8 mouse cellular contexts compared by ENCODE assay signal in genomic region chr1:189080797-189081196, GRCm38 (mm10).
A peak's percentile ranks its signal among the peaks of the same experiment; 100 is the strongest.
DNase-seq lines count a peak whose midpoint lies in the region; ATAC-seq lines count a peak whose summit lies in the region.

No protein-coding gene starts in this region.

- no peaks in the 10 kb centered on the region for H3K4me1 ChIP-seq in embryonic facial prominence, embryonic 11.5 days (ENCODE audit: control insufficient read depth, insufficient read depth, low read length)
- H3K4me1 ChIP-seq in heart, embryonic 11.5 days (ENCODE audit: control insufficient read depth, insufficient read depth, low read length): no peaks in the 10 kb centered on the region
- H3K4me1 ChIP-seq in kidney, embryonic 14.5 days (ENCODE audit: control insufficient read depth, insufficient read depth, low read length): no peaks in the 10 kb centered on the region
- no peaks in the 10 kb centered on the region for H3K4me1 ChIP-seq in liver, embryonic 13.5 days (replicated peaks)
- H3K4me1 ChIP-seq in neural tube, embryonic 12.5 days: no peaks in the 10 kb centered on the region

- DNase-seq in B cell, adult 2 months: peak; percentile 59 to 65
- peak; percentile 76 for DNase-seq in adrenal gland, postnatal 10 days
- peak; percentile 76 for DNase-seq in embryonic facial prominence, embryonic 11.5 days (ENCODE audit: low spot score)
- DNase-seq in liver, embryonic 13.5 days: peak; percentile 6
- peak; percentile 17 to 45 for DNase-seq in urinary bladder, postnatal 36 days (ENCODE audit: low spot score in 2 of 2)

- H3K27ac ChIP-seq in embryonic facial prominence, embryonic 11.5 days (replicated peaks; ENCODE audit: low read depth, low read length): no peak overlapping the region
- H3K27ac ChIP-seq in heart, embryonic 11.5 days (ENCODE audit: low read depth, low read length): no peak overlapping the region
- no peak overlapping the region for H3K27ac ChIP-seq in kidney, embryonic 14.5 days (ENCODE audit: low read depth, low read length)
- H3K27ac ChIP-seq in liver, embryonic 13.5 days: no peak overlapping the region
- no peak overlapping the region for H3K27ac ChIP-seq in neural tube, embryonic 12.5 days

- no peaks in the 10 kb centered on the region for H3K9me3 ChIP-seq in embryonic facial prominence, embryonic 11.5 days (replicated peaks; ENCODE audit: control insufficient read depth, low read length)
- H3K9me3 ChIP-seq in heart, embryonic 11.5 days (replicated peaks; ENCODE audit: control insufficient read depth, low read length): 0 out of 2 replicates have a peak, but pooled peaks cover 4% of the 10 kb centered on the region
- H3K9me3 ChIP-seq in kidney, embryonic 14.5 days (ENCODE audit: control insufficient read depth, low read length): no peaks in the 10 kb centered on the region
- no peaks in the 10 kb centered on the region for H3K9me3 ChIP-seq in liver, embryonic 13.5 days (replicated peaks)
- H3K9me3 ChIP-seq in neural tube, embryonic 12.5 days: 0 out of 2 replicates have a peak, but pooled peaks cover 7% of the 10 kb centered on the region

- H3K9ac ChIP-seq in embryonic facial prominence, embryonic 11.5 days (replicated peaks; ENCODE audit: low read length): no peak overlapping the region
- no peak overlapping the region for H3K9ac ChIP-seq in heart, embryonic 11.5 days (ENCODE audit: low read depth, low read length)
- no peak overlapping the region for H3K9ac ChIP-seq in kidney, embryonic 14.5 days (ENCODE audit: low read depth, low read length)
- no peak overlapping the region for H3K9ac ChIP-seq in liver, embryonic 13.5 days
- no peak overlapping the region for H3K9ac ChIP-seq in neural tube, embryonic 12.5 days

- no peaks in the 10 kb centered on the region for H3K27me3 ChIP-seq in embryonic facial prominence, embryonic 11.5 days (ENCODE audit: control insufficient read depth, insufficient read depth, low read length)
- no peaks in the 10 kb centered on the region for H3K27me3 ChIP-seq in heart, embryonic 11.5 days (ENCODE audit: control insufficient read depth, insufficient read depth, low read length)
- H3K27me3 ChIP-seq in kidney, embryonic 14.5 days (ENCODE audit: control insufficient read depth, insufficient read depth, low read length): no peaks in the 10 kb centered on the region
- H3K27me3 ChIP-seq in liver, embryonic 13.5 days: no peaks in the 10 kb centered on the region
- no peaks in the 10 kb centered on the region for H3K27me3 ChIP-seq in neural tube, embryonic 12.5 days (replicated peaks)

- no peak overlapping the region for H3K4me3 ChIP-seq in embryonic facial prominence, embryonic 11.5 days (ENCODE audit: low read depth, low read length)
- H3K4me3 ChIP-seq in heart, embryonic 11.5 days (ENCODE audit: low read depth, low read length): no peak overlapping the region
- H3K4me3 ChIP-seq in kidney, embryonic 14.5 days (ENCODE audit: low read length): no peak overlapping the region
- no peak overlapping the region for H3K4me3 ChIP-seq in liver, embryonic 13.5 days (replicated peaks)
- no peak overlapping the region for H3K4me3 ChIP-seq in neural tube, embryonic 12.5 days

- 22% methylated on average over 9 of the region's 9 CpGs for WGBS in embryonic facial prominence, embryonic 11.5 days
- WGBS in heart, embryonic 11.5 days (ENCODE audit: insufficient replicate concordance): 10% methylated on average over 9 of the region's 9 CpGs
- 20% methylated on average over 9 of the region's 9 CpGs for WGBS in kidney, embryonic 14.5 days
- 14% methylated on average over 9 of the region's 9 CpGs for WGBS in liver, embryonic 13.5 days (ENCODE audit: insufficient replicate concordance)
- WGBS in neural tube, embryonic 12.5 days: 21% methylated on average over 9 of the region's 9 CpGs

- no peaks in the 10 kb centered on the region for H3K36me3 ChIP-seq in embryonic facial prominence, embryonic 11.5 days (replicated peaks; ENCODE audit: control insufficient read depth, insufficient read depth, low read depth, low read length)
- H3K36me3 ChIP-seq in heart, embryonic 11.5 days (ENCODE audit: control insufficient read depth, insufficient read depth, low read length): no peaks in the 10 kb centered on the region
- no peaks in the 10 kb centered on the region for H3K36me3 ChIP-seq in kidney, embryonic 14.5 days (ENCODE audit: control insufficient read depth, insufficient read depth, low read length)
- H3K36me3 ChIP-seq in liver, embryonic 13.5 days: no peaks in the 10 kb centered on the region
- no peaks in the 10 kb centered on the region for H3K36me3 ChIP-seq in neural tube, embryonic 12.5 days

- peak; percentile 82 for ATAC-seq in embryonic facial prominence, embryonic 11.5 days (replicated peaks; ENCODE audit: insufficient number of reproducible peaks, low FRiP score, low TSS enrichment, low read depth)
- ATAC-seq in heart, embryonic 11.5 days (replicated peaks; ENCODE audit: insufficient number of reproducible peaks, low FRiP score, low TSS enrichment): no peak
- ATAC-seq in kidney, embryonic 14.5 days (ENCODE audit: low FRiP score, low TSS enrichment): peak; percentile 46; the same call in 1 of the 2 replicates
- 0 out of 2 replicates have a peak, but pooled peaks have one; percentile 29 for ATAC-seq in liver, embryonic 13.5 days (ENCODE audit: low read depth)
- peak; percentile 63; the same call in 1 of the 2 replicates for ATAC-seq in neural tube, embryonic 12.5 days (ENCODE audit: low FRiP score, low read depth)

- no peak overlapping the region for H3K4me2 ChIP-seq in embryonic facial prominence, embryonic 11.5 days (ENCODE audit: low read depth, low read length)
- peak overlapping the region; percentile 41; the same call in 1 of the 2 replicates for H3K4me2 ChIP-seq in heart, embryonic 11.5 days
- H3K4me2 ChIP-seq in kidney, embryonic 14.5 days (replicated peaks; ENCODE audit: low read depth, low read length): peak overlapping the region; percentile 19; the same call in 1 of the 2 replicates
- no peak overlapping the region for H3K4me2 ChIP-seq in liver, embryonic 13.5 days
- H3K4me2 ChIP-seq in neural tube, embryonic 12.5 days (replicated peaks): peak overlapping the region; percentile 24; the same call in 1 of the 2 replicates

Comparison
In these comparisons a context has a peak if more than half of its experiments do, and no peak if none do; other contexts are left out.
1. DNase-seq: peak in every context shown above with its lines; median percentile 76 in adrenal gland, postnatal 10 days; 76 in embryonic facial prominence, embryonic 11.5 days; 62 in B cell, adult 2 months; 31 in urinary bladder, postnatal 36 days; 6 in liver, embryonic 13.5 days.
2. H3K4me2 ChIP-seq: peak in heart, embryonic 11.5 days (single experiment), kidney, embryonic 14.5 days (single experiment) and neural tube, embryonic 12.5 days (single experiment); none in embryonic facial prominence, embryonic 11.5 days (single experiment) and liver, embryonic 13.5 days (single experiment).